Mouse (Mus musculus) neural tube, embryonic 12.5 days (tissue): ENCODE measurements at regions not wholly inside any gene's neighbourhood (a gene's known extent, or its start where the extent isn't known, plus 50 kb on each side); places are given as distances from the start of the nearest gene placed in this dataset.
A peak's percentile ranks its signal among the peaks of the same experiment; 100 is the strongest.

Experiments
- ATAC-seq: fragments of 200-750 bp; cut with Nextera tagmentation; 2 replicates; pipeline ENCODE4 v1.8.0; 2017; ENCODE audit warnings: low read depth, mild to moderate bottlenecking, moderate TSS enrichment, moderate library complexity; ENCODE audit not compliant: low FRiP score
- H3K27ac ChIP-seq: fragments of 300-500 bp; sonication (generic); 2 replicates; pipeline ENCODE4 v1.5.1; 2016
- H3K27me3 ChIP-seq: fragments of 300-500 bp; sonication (generic); replicated peaks from 2 replicates; pipeline ENCODE4 v1.6.1; 2016; ENCODE audit warnings: mild to moderate bottlenecking
- H3K36me3 ChIP-seq: fragments of 300-500 bp; sonication (generic); 2 replicates; pipeline ENCODE4 v1.6.1; 2016; ENCODE audit warnings: mild to moderate bottlenecking
- H3K4me1 ChIP-seq: fragments of 300-500 bp; sonication (generic); 2 replicates; pipeline ENCODE4 v1.6.1; 2016
- H3K4me2 ChIP-seq: fragments of 300-500 bp; sonication (generic); replicated peaks from 2 replicates; pipeline ENCODE4 v1.6.1; 2016; ENCODE audit warnings: mild to moderate bottlenecking
- H3K4me3 ChIP-seq: fragments of 300-500 bp; sonication (generic); 2 replicates; pipeline ENCODE4 v1.5.1; 2016
- H3K9ac ChIP-seq: fragments of 300-500 bp; sonication (generic); 2 replicates; pipeline ENCODE4 v1.6.1; 2016; ENCODE audit warnings: mild to moderate bottlenecking
- H3K9me3 ChIP-seq: fragments of 300-500 bp; sonication (generic); 2 replicates; pipeline ENCODE4 v1.6.1; 2016; ENCODE audit warnings: mild to moderate bottlenecking
- WGBS: fragments of 180-500 bp; shearing (Covaris S2); methylation state at CpG from one replicate; pipeline ENCODE4 v1.1.7; 2016; 5-methylcytosine and 5-hydroxymethylcytosine counted together

DNA sequence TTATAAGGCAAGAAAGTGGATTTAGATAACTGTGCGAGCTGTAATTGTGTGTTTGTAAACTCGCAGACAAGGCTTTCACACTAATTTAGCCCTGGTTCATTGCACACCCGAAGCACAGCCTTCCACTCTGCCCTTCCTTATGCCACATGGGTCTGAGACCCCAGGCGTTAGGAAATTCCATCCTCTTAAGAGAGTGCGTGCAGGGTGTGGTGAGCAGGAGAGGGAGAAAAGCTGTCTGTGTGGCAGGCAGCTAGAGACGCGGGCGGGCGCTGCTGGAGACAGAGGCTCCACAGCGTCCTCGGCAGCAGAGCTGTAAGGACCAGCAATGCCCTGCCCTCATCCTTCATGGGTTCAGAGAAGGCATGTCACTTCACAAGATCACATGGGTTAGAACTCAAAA lies 176.6 kb upstream of the Dapk1 start:
- no peak overlapping the region for H3K4me2 ChIP-seq
- H3K4me3 ChIP-seq: no peak overlapping the region
- 68% methylated on average over 11 of the region's 11 CpGs for WGBS
- H3K27ac ChIP-seq: no peak overlapping the region
- peaks cover 12% of the 10 kb centered on the region for H3K4me1 ChIP-seq
- H3K9ac ChIP-seq: no peak overlapping the region
- no peak for ATAC-seq
- H3K9me3 ChIP-seq: no peaks in the 10 kb centered on the region
- no peaks in the 10 kb centered on the region for H3K27me3 ChIP-seq
- H3K36me3 ChIP-seq: no peaks in the 10 kb centered on the region

DNA sequence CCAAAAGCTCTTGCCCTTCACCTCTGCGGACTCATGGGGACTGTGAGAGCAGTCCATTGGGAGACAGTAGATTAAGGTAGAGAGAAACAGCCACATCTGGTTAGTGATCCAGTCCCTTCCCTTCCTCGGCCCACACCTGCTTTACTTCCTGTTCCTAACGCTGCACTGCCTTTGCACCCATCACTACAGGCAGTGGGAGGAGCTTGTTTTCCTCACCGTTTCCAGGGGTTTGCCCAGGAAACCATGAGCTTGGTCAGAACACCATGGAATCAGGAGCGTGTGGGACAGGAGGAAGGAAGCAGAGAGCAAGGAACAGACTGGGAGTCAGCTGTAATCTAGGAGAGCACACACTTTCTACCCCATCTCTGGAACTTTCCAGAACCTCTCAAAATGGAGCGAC lies 176.2 kb upstream of the Dapk1 start:
- Histone ChIP-seq H3K27ac (no peak overlapping the region), H3K4me1 (peaks cover 9% of the 10 kb centered on the region), H3K9me3 (no peaks in the 10 kb centered on the region), H3K4me3 (no peak overlapping the region), H3K36me3 (no peaks in the 10 kb centered on the region), H3K4me2 (no peak overlapping the region), H3K27me3 (no peaks in the 10 kb centered on the region), H3K9ac (no peak overlapping the region)
- WGBS: 86% methylated on average over 6 of the region's 6 CpGs
- ATAC-seq: no peak

DNA sequence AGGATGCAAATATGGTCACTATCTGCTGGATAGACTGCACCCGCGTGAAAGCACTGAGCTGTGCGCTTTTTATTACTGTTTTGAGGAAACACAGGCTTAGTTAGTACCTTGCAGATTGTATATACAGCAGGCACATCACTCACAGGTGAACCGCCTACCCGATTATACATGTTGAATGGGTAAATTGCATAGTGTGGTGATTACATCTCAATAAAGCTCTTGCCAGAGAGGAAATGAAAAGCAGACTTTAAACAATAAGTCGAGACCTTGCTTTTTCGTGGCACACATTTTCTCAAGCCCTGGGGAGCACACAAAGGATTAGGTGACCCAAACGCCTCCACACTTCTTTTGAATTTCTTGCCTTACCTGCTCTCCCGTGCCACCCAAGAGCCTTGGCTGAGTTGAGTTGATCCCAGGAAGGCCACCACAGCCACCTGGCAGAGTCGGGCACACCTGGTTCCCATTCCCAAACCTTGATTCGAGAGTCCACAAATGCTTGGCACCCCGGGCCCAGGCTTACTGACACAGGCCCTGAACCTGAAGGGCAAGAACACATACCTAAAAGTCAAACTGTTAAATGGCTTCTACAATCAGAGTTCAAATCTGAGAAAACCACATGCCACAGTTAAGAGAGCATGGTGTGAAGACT lies 175.4 kb upstream of the Dapk1 start:
- Histone ChIP-seq H3K27me3 (no peaks in the 10 kb centered on the region), H3K36me3 (no peaks in the 10 kb centered on the region), H3K9me3 (no peaks in the 10 kb centered on the region), H3K4me1 (peaks cover 9% of the 10 kb centered on the region), H3K27ac (no peak overlapping the region), H3K9ac (no peak overlapping the region), H3K4me2 (no peak overlapping the region), H3K4me3 (no peak overlapping the region)
- WGBS: 88% methylated on average over 12 of the region's 12 CpGs
- no peak for ATAC-seq

GRCm38 (mm10) chr13:60427077-60427476 lies 174.7 kb upstream of the Dapk1 start:
- no peak overlapping the region for H3K4me3 ChIP-seq
- H3K4me2 ChIP-seq: no peak overlapping the region
- H3K4me1 ChIP-seq: peaks cover 9% of the 10 kb centered on the region
- no peaks in the 10 kb centered on the region for H3K36me3 ChIP-seq
- 64% methylated on average over 6 of the region's 7 CpGs for WGBS
- H3K9me3 ChIP-seq: no peaks in the 10 kb centered on the region
- H3K9ac ChIP-seq: no peak overlapping the region
- no peak overlapping the region for H3K27ac ChIP-seq
- H3K27me3 ChIP-seq: no peaks in the 10 kb centered on the region
- ATAC-seq: no peak

- Histone ChIP-seq H3K4me3 (no peak overlapping the region), H3K9ac (no peak overlapping the region), H3K9me3 (peaks cover under 1% of the 10 kb centered on the region; the same call in 1 of the 2 replicates), H3K36me3 (no peaks in the 10 kb centered on the region), H3K4me2 (peak overlapping the region; percentile 38), H3K27me3 (no peaks in the 10 kb centered on the region), H3K4me1 (peaks cover 9% of the 10 kb centered on the region), H3K27ac (no peak overlapping the region)
- 22% methylated on average over 12 of the region's 12 CpGs for WGBS
- no peak for ATAC-seq
Observed at GRCm38 (mm10) chr13:60427755-60428385, 173.9 kb upstream of the Dapk1 start.

DNA sequence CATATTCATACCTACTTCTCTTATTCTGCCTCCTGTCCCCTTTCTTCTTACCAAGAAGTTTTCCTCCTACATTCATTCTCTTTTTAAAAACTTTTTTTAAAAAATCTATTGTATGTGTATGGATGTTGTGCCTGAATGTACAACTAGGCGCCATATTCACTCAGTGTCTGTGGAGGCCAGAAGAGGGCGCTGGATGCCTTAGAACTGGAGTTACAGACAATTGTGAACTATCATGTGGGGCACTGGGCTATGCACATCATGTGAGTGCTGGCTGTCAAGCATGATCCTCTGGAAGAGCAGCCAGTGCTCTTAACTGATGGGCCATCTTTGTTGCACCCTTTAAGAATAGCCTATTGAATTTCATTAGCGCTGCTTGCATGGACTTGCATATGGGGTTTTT lies 172.6 kb upstream of the Dapk1 start:
- H3K9me3 ChIP-seq: peaks cover 3% of the 10 kb centered on the region; the same call in 1 of the 2 replicates
- H3K36me3 ChIP-seq: no peaks in the 10 kb centered on the region
- 77% methylated on average over 3 of the region's 3 CpGs for WGBS
- ATAC-seq: no peak
- no peak overlapping the region for H3K27ac ChIP-seq
- H3K9ac ChIP-seq: no peak overlapping the region
- no peaks in the 10 kb centered on the region for H3K27me3 ChIP-seq
- no peak overlapping the region for H3K4me2 ChIP-seq
- no peak overlapping the region for H3K4me3 ChIP-seq
- H3K4me1 ChIP-seq: peaks cover 9% of the 10 kb centered on the region

GRCm38 (mm10) chr13:60431412-60431811 lies 170.3 kb upstream of the Dapk1 start:
- WGBS: 91% methylated on average over 8 of the region's 8 CpGs
- Histone ChIP-seq H3K9me3 (peaks cover 3% of the 10 kb centered on the region; the same call in 1 of the 2 replicates), H3K9ac (no peak overlapping the region), H3K4me3 (no peak overlapping the region), H3K27ac (no peak overlapping the region), H3K36me3 (no peaks in the 10 kb centered on the region), H3K4me1 (peaks cover 9% of the 10 kb centered on the region), H3K27me3 (no peaks in the 10 kb centered on the region), H3K4me2 (no peak overlapping the region)
- no peak for ATAC-seq

DNA sequence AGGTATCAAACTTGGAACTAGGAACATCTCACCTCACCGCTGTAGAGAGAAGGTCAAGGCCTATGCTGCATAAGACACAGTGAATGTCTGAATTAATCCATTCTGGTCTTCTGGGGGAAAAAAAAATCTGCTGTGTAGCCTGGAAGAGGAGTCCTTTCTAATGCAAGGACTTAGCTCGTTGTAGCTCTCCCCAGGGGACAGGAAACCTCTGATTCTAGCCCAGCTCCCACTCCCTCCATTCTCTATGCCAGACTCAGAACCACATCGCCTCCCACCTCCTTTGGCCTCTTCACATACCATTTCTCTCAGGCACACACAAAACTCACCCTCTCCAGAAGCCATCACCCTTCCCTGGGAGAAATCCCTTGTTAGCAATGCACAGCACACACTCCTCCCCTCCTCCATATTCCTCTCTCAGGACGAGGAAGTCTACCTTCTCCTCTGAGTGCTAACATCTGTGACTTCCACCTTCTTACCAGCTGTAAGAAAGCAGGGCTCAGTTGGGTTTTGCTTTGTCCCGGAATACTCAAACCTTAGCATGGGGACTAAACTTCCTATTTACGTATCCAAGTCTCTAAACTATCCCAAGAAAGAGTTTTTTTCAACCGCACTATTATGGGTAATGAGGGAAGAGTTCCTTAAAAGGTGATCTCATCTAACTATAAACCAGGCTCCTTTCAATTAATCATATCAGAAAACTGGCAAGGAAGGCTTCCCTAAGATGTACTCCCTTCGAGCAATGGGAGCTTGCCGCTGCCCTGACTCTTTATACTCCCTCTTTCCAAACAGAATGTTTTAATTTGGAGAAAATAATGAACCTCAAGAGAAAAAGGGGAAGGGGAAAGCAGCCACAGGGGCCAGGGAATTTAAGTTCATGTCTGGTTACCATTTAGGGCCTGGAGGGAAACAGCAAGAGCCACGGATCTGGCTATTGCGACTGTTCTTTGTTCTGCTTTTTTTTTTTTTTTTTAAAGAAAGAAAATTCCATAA lies 167.2 kb upstream of the Dapk1 start:
- Histone ChIP-seq H3K9me3 (peaks cover 3% of the 10 kb centered on the region; the same call in 1 of the 2 replicates), H3K36me3 (no peaks in the 10 kb centered on the region), H3K27me3 (no peaks in the 10 kb centered on the region), H3K27ac (no peak overlapping the region), H3K4me1 (no peaks in the 10 kb centered on the region), H3K9ac (no peak overlapping the region), H3K4me3 (no peak overlapping the region), H3K4me2 (no peak overlapping the region)
- no peak for ATAC-seq
- WGBS: 72% methylated on average over 11 of the region's 11 CpGs

- WGBS: 69% methylated on average over 5 of the region's 5 CpGs
- no peaks in the 10 kb centered on the region for H3K4me1 ChIP-seq
- no peaks in the 10 kb centered on the region for H3K27me3 ChIP-seq
- no peak overlapping the region for H3K27ac ChIP-seq
- ATAC-seq: no peak
- H3K9me3 ChIP-seq: peaks cover 3% of the 10 kb centered on the region; the same call in 1 of the 2 replicates
- no peak overlapping the region for H3K4me2 ChIP-seq
- H3K9ac ChIP-seq: no peak overlapping the region
- no peak overlapping the region for H3K4me3 ChIP-seq
- no peaks in the 10 kb centered on the region for H3K36me3 ChIP-seq
Observed at GRCm38 (mm10) chr13:60435333-60435732, 166.4 kb upstream of the Dapk1 start.

DNA sequence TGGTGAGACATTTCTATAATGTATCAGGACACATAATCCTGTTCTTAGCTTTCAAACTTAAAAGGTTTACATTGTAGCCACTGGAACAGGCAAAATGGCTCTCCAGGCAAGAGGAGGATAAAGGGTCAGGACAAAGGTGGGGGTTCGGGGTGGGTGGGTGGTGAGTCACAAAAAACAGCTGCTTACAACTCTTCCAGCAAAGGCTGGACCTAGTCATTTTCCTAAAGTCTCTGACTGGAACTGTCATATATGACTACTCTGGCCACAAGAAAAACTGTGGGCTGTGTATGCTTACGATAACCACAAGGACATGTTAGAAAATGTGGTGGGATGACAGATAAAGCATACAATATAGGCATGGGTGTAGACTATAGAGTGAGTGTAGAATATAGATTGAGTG lies 163.6 kb upstream of the Dapk1 start:
- Histone ChIP-seq H3K4me1 (no peaks in the 10 kb centered on the region), H3K27ac (no peak overlapping the region), H3K27me3 (no peaks in the 10 kb centered on the region), H3K4me3 (no peak overlapping the region), H3K9ac (no peak overlapping the region), H3K4me2 (no peak overlapping the region), H3K9me3 (no peaks in the 10 kb centered on the region), H3K36me3 (no peaks in the 10 kb centered on the region)
- ATAC-seq: no peak
- WGBS: 94% methylated on average over 2 of the region's 2 CpGs

DNA sequence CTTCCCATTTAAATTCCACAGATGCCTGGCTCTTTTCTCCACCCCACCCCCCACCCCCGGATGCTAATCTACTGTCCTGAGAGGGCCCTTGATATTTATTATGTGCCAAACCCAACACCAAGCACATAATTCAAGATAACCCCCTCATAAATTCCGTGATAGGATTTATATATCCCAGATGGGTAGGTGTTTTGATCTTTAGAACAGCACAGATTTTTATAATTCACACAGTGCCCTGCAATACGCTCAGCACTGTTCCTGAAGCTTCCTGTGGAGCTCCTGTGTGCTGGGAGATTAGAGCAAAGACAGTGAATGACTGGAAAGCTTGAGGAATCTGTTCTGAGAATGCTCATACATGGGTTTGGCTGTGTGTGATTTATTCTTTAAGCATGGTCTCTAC lies 161.2 kb upstream of the Dapk1 start:
- H3K9me3 ChIP-seq: no peaks in the 10 kb centered on the region
- no peak overlapping the region for H3K4me2 ChIP-seq
- WGBS: 46% methylated on average over 3 of the region's 3 CpGs
- no peaks in the 10 kb centered on the region for H3K27me3 ChIP-seq
- H3K27ac ChIP-seq: no peak overlapping the region
- no peaks in the 10 kb centered on the region for H3K4me1 ChIP-seq
- ATAC-seq: no peak
- H3K36me3 ChIP-seq: no peaks in the 10 kb centered on the region
- no peak overlapping the region for H3K4me3 ChIP-seq
- no peak overlapping the region for H3K9ac ChIP-seq

DNA sequence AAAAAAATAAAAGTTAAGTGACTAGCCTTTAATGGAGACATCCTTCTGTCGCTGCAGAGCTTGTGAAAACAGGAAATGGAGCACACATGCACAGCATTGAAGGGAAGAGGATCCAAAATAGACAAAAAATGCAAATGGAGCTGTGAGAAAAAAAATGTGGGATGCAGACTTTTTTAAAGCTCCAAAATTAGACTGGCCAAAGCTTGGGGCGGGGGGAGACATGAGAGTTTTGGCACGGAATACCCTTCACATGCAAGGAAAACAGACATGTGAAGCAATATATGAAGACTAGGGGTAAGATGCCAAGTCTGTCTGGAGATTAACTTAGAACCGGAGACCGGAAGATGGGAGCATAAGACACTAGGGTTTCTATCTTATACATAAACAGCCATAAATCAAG lies 156.6 kb upstream of the Dapk1 start:
- 88% methylated on average over 5 of the region's 5 CpGs for WGBS
- no peak overlapping the region for H3K4me2 ChIP-seq
- no peaks in the 10 kb centered on the region for H3K9me3 ChIP-seq
- no peaks in the 10 kb centered on the region for H3K4me1 ChIP-seq
- H3K4me3 ChIP-seq: no peak overlapping the region
- H3K27me3 ChIP-seq: no peaks in the 10 kb centered on the region
- H3K9ac ChIP-seq: no peak overlapping the region
- no peak overlapping the region for H3K27ac ChIP-seq
- H3K36me3 ChIP-seq: no peaks in the 10 kb centered on the region
- no peak for ATAC-seq
